Mouse (Mus musculus) left cerebral cortex, adult 18-20 months (tissue): ENCODE results near the gene Sox3. TPM values are rescaled to one million over a fixed set of nuclear protein-coding genes. Genes with fewer than 3 reads are reported as not detected.
A peak's percentile ranks its signal among the peaks of the same experiment; 100 is the strongest.

Experiments
- DNase-seq, 2 experiments: peaks; one replicate each; pipeline ENCODE4 v3.0.0; 2021 to 2022; ENCODE audit warnings: low spot score in 2 of 2, mixed read lengths in 1 of 2
- long read RNA-seq, 2 experiments: library from polyadenylated mRNA; stranded (forward); transcript quantifications; one replicate each; pipeline ENCODE4 v2.0.0; 2021
- total RNA-seq, 2 experiments: library from RNA; stranded (reverse); gene quantifications; 2 replicates each; pipeline ENCODE4 v1.2.3; 2021

Sox3 gene
- total RNA-seq, result 1 to 10 TPM; 1.3 to 1.4 TPM
- long read RNA-seq, experiment 1, partial matches to known transcripts, result 0 of 1 reads
- long read RNA-seq, experiment 1, other reads (novel, unspliced or antisense), result 0 of 1 reads
- long read RNA-seq, experiment 2, result 0 reads

GRCm38 (mm10) chrX:60892801-60893681 lies at the start of gene Sox3:
Sox3 (minus strand) TSS chrX:60893430.
- DNase-seq, result no peak

- DNase-seq, result no peak
Observed at GRCm38 (mm10) chrX:60940225-60940624, 47.0 kb upstream of the Sox3 start.

- no peak for DNase-seq
Observed at GRCm38 (mm10) chrX:60899546-60899945, 6.3 kb upstream of the Sox3 start.

DNA sequence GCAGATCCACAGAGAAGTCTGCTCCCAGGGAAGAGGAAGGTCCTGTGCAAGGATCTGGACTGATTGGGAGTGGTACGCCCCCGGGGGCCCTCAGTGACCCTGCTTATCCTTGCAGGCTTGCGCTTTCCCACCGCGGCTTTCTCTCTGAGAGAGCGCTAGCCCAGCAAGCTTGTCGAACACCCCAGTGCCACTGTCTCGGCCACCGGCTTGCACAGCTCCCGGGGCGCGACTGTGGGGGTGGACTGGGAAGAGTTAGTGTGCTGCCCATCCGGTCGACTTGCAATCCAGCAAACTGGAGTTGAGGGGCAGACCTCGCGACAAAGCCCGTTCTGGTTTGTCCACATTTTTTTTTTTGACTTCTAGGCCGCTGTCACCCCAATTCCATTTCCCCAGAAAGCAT lies 5.4 kb upstream of the Sox3 start:
- DNase-seq, result no peak

DNA sequence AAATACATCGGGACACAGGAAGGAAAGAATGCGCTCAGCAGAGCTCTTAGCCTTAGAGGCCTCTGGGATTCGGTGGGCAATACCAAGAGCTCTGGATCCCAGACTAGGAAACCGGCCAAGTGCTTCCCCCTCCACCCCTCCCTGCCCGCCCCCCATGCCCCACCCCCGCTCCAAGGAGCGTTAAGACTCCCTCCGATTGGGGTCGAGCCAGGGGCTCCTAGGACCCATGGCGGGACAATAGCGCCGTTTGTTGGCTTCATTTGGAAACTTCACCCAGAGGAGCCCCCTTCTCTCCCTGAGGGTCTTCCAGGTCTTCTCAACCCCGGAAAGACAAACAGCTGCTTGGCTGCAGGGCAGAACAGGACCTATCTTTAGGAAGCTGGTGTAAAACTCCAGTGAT lies 3.1 kb upstream of the Sox3 start:
- no peak for DNase-seq

- no peak for DNase-seq
Observed at GRCm38 (mm10) chrX:60895416-60895815, 2.2 kb upstream of the Sox3 start.

- no peak for DNase-seq
Observed at GRCm38 (mm10) chrX:60893720-60894543, 702 bp upstream of the Sox3 start.

GRCm38 (mm10) chrX:60892098-60892800 lies 981 bp downstream of the Sox3 start:
- peak in 1 of 2 experiments; percentile 15 for DNase-seq

- DNase-seq, result no peak
Observed at GRCm38 (mm10) chrX:60891329-60892095, 1.7 kb downstream of the Sox3 start.

GRCm38 (mm10) chrX:60890651-60891050 lies 2.6 kb downstream of the Sox3 start:
- no peak for DNase-seq

DNA sequence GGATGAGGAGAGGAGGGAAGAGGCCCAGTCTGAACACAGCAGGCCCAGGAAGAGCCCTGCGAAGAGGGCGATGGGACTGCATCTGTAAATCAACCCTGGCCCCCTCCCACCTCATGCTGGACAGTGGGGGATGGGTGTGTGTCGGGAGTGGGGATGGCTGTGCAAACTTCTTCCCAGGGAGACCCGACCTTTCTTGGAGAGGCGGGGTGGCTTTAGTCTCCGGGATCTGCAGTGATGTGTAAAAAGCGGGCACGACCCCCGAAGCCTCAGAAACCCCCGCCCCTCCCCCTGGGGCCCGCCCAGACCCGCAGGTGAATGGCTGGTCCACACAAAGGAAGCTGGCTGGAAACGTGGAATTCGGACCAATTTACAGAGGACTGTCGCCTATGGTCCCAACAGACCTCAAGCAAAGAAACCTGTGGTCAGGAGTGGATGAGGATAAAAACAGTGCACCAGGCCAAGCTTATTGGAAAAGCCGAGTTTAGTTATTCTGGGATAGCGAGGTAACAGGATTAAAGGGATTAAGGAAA lies 3.2 kb downstream of the Sox3 start:
- no peak for DNase-seq
